Mouse (Mus musculus) small intestine, adult 2 months (tissue): ENCODE data around the gene Tatdn2. TPM values are rescaled to one million over a fixed set of nuclear protein-coding genes. Genes with fewer than 3 reads are reported as not detected.

Experiments
- H3K27ac ChIP-seq: fragments of 200-500 bp; 2 replicates; pipeline ENCODE4 v1.5.1; 2012; ENCODE audit warnings: low read depth, low read length, control low read depth, inconsistent platforms; ENCODE audit not compliant: insufficient read depth
- H3K27me3 ChIP-seq: fragments of 200-500 bp; 2 replicates; pipeline ENCODE4 v1.6.1; 2012; ENCODE audit warnings: mild to moderate bottlenecking, moderate library complexity, low read length, inconsistent platforms; ENCODE audit not compliant: control insufficient read depth, insufficient read depth
- H3K36me3 ChIP-seq: fragments of 200-500 bp; 2 replicates; pipeline ENCODE4 v1.6.1; 2012; ENCODE audit warnings: mild to moderate bottlenecking, low read length, control low read depth, inconsistent platforms; ENCODE audit not compliant: control insufficient read depth, insufficient read depth
- H3K4me1 ChIP-seq: fragments of 200-500 bp; 2 replicates; pipeline ENCODE4 v1.6.1; 2012; ENCODE audit warnings: low read length, inconsistent platforms, mixed read lengths; ENCODE audit not compliant: control insufficient read depth, insufficient read depth, insufficient read length
- H3K4me3 ChIP-seq: fragments of 200-500 bp; 2 replicates; pipeline ENCODE4 v1.5.1; 2012; ENCODE audit warnings: low read depth, mild to moderate bottlenecking, control low read depth, inconsistent platforms, low read length, moderate library complexity
- CTCF ChIP-seq: fragments of 200-500 bp; IDR thresholded peaks from 2 replicates; pipeline ENCODE4 v1.5.1; 2012; ENCODE audit warnings: low read depth, mild to moderate bottlenecking, control low read depth, inconsistent platforms, low read length, moderate library complexity, mixed read lengths; ENCODE audit not compliant: insufficient replicate concordance, insufficient read length; ENCODE audit errors: extremely low read depth
- POLR2A ChIP-seq: fragments of 200-500 bp; IDR thresholded peaks from 2 replicates; pipeline ENCODE4 v1.6.1; 2012; ENCODE audit warnings: low read depth, mild to moderate bottlenecking, control low read depth, inconsistent platforms, low read length, moderate library complexity
- WGBS: fragments of 180-500 bp; shearing (Covaris S2); methylation state at CpG from one replicate; pipeline ENCODE4 v1.1.7; 2018; 5-methylcytosine and 5-hydroxymethylcytosine counted together
- polyA plus RNA-seq: library from polyadenylated mRNA; depleted of rRNA; stranded (reverse); fragments of >200 nt; gene quantifications from 2 replicates; pipeline ENCODE4 v1.2.3, GENCODE M21; 2012

Tatdn2 gene
- polyA plus RNA-seq, 1 experiment, result 16.6 TPM

- H3K36me3 ChIP-seq, result peaks cover 11% of the 10 kb centered on the region; the same call in 1 of the 2 replicates
- 18% methylated on average over 12 of the region's 12 CpGs for WGBS
- H3K27ac ChIP-seq, result peak overlapping the region; percentile 70
- H3K27me3 ChIP-seq, result no peaks in the 10 kb centered on the region
- no peak for TF ChIP-seq POLR2A
- TF ChIP-seq CTCF, result no peak
- H3K4me3 ChIP-seq, result no peak overlapping the region
- H3K4me1 ChIP-seq, result peaks cover 65% of the 10 kb centered on the region
Observed at GRCm38 (mm10) chr6:113661353-113662241, 35.3 kb upstream of the Tatdn2 start.

GRCm38 (mm10) chr6:113662964-113663700 lies 33.7 kb upstream of the Tatdn2 start:
- no peak overlapping the region for H3K4me3 ChIP-seq
- peak overlapping the region; percentile 70 for H3K27ac ChIP-seq
- H3K36me3 ChIP-seq, result peaks cover 17% of the 10 kb centered on the region; the same call in 1 of the 2 replicates
- TF ChIP-seq CTCF (no peak), POLR2A (no peak)
- WGBS, result 80% methylated on average over 8 of the region's 8 CpGs
- H3K4me1 ChIP-seq, result peaks cover 64% of the 10 kb centered on the region
- no peaks in the 10 kb centered on the region for H3K27me3 ChIP-seq

GRCm38 (mm10) chr6:113664305-113664704 lies 32.5 kb upstream of the Tatdn2 start:
- Histone ChIP-seq H3K4me3 (no peak overlapping the region), H3K27me3 (no peaks in the 10 kb centered on the region), H3K36me3 (peaks cover 17% of the 10 kb centered on the region; the same call in 1 of the 2 replicates), H3K27ac (no peak overlapping the region), H3K4me1 (peaks cover 59% of the 10 kb centered on the region)
- TF ChIP-seq POLR2A (no peak), CTCF (no peak)
- 77% methylated on average over 7 of the region's 7 CpGs for WGBS

GRCm38 (mm10) chr6:113667611-113668122 lies 29.2 kb upstream of the Tatdn2 start:
- Histone ChIP-seq H3K27ac (peak overlapping the region; percentile 86), H3K4me1 (peaks cover 46% of the 10 kb centered on the region), H3K27me3 (no peaks in the 10 kb centered on the region), H3K36me3 (peaks cover 32% of the 10 kb centered on the region), H3K4me3 (no peak overlapping the region)
- no peak for TF ChIP-seq CTCF
- TF ChIP-seq POLR2A, result no peak
- WGBS, result 50% methylated on average over 8 of the region's 8 CpGs

- peak overlapping the region; percentile 94 for H3K27ac ChIP-seq
- no peaks in the 10 kb centered on the region for H3K27me3 ChIP-seq
- TF ChIP-seq CTCF (no peak), POLR2A (no peak; the same call in 1 of the 2 replicates)
- H3K36me3 ChIP-seq, result peaks cover 35% of the 10 kb centered on the region
- WGBS, result 8% methylated on average over 15 of the region's 15 CpGs
- H3K4me1 ChIP-seq, result peaks cover 44% of the 10 kb centered on the region
- H3K4me3 ChIP-seq, result peak overlapping the region; percentile 13; the same call in 1 of the 2 replicates
Observed at GRCm38 (mm10) chr6:113668287-113669154, 28.3 kb upstream of the Tatdn2 start.

GRCm38 (mm10) chr6:113669821-113670220 lies 27.0 kb upstream of the Tatdn2 start:
- peak overlapping the region; percentile 94 for H3K27ac ChIP-seq
- H3K27me3 ChIP-seq, result no peaks in the 10 kb centered on the region
- TF ChIP-seq POLR2A (no peak), CTCF (no peak)
- WGBS, result 63% methylated on average over 7 of the region's 7 CpGs
- H3K36me3 ChIP-seq, result peaks cover 42% of the 10 kb centered on the region
- 0 out of 2 replicates have a peak overlapping the region, but pooled peaks have one; percentile 9 for H3K4me3 ChIP-seq
- peaks cover 38% of the 10 kb centered on the region for H3K4me1 ChIP-seq
